Mouse (Mus musculus) neural tube, embryonic 11.5 days (tissue): ENCODE measurements around the gene Hist1h3a. TPM values are rescaled to one million over a fixed set of nuclear protein-coding genes. Genes with fewer than 3 reads are reported as not detected.
"Not testable (repeated sequence)": the region's sequence is repeated elsewhere in the genome, so short reads cannot be mapped to it uniquely, and the experiment has no call there.

Source experiments
- ATAC-seq: fragments of 200-750 bp; cut with Nextera tagmentation; 2 replicates; pipeline ENCODE4 v1.8.0; 2017; ENCODE audit warnings: moderate number of reproducible peaks, mild to moderate bottlenecking, moderate TSS enrichment, moderate library complexity; ENCODE audit not compliant: insufficient read depth, low FRiP score, low TSS enrichment
- DNase-seq: peaks from one replicate; pipeline ENCODE4 v3.0.0-alpha.2; 2015; ENCODE audit warnings: low spot score
- H3K27ac ChIP-seq: fragments of 300-500 bp; sonication (generic); 2 replicates; pipeline ENCODE4 v1.5.1; 2014; ENCODE audit warnings: low read depth, mild to moderate bottlenecking, low read length
- H3K27me3 ChIP-seq: fragments of 300-500 bp; sonication (generic); 2 replicates; pipeline ENCODE4 v1.6.1; 2014; ENCODE audit warnings: mild to moderate bottlenecking, low read length, mixed read lengths; ENCODE audit not compliant: control insufficient read depth, insufficient read depth
- H3K36me3 ChIP-seq: fragments of 300-500 bp; sonication (generic); 2 replicates; pipeline ENCODE4 v1.6.1; 2014; ENCODE audit warnings: mild to moderate bottlenecking, low read length, moderate library complexity, mixed read lengths; ENCODE audit not compliant: control insufficient read depth, insufficient read depth
- H3K4me1 ChIP-seq: fragments of 300-500 bp; sonication (generic); 2 replicates; pipeline ENCODE4 v1.6.1; 2014; ENCODE audit warnings: low read length, mixed read lengths; ENCODE audit not compliant: control insufficient read depth, insufficient read depth
- H3K4me2 ChIP-seq: fragments of 300-500 bp; sonication (generic); 2 replicates; pipeline ENCODE4 v1.6.1; 2014; ENCODE audit warnings: low read depth, mild to moderate bottlenecking, moderate library complexity
- H3K4me3 ChIP-seq: fragments of 300-500 bp; sonication (generic); 2 replicates; pipeline ENCODE4 v1.5.1; 2014; ENCODE audit warnings: low read depth, low read length
- H3K9ac ChIP-seq: fragments of 300-500 bp; sonication (generic); 2 replicates; pipeline ENCODE4 v1.6.1; 2014; ENCODE audit warnings: mild to moderate bottlenecking, low read length
- H3K9me3 ChIP-seq: fragments of 300-500 bp; sonication (generic); 2 replicates; pipeline ENCODE4 v1.6.1; 2016; ENCODE audit warnings: low read length; ENCODE audit not compliant: control insufficient read depth
- WGBS: fragments of 180-500 bp; shearing (Covaris S2); extraction: QIAGEN DNeasy Blood & Tissue Kit; methylation state at CpG from one replicate; pipeline ENCODE4 v1.1.7; 2014; 5-methylcytosine and 5-hydroxymethylcytosine counted together
- polyA plus RNA-seq: library from polyadenylated mRNA; unstranded; fragments of >200 nt; fragmentation: Nextera tagmentation; extraction: Ambion mirVana; gene quantifications from 2 replicates; pipeline ENCODE4 v1.2.1, GENCODE M21; 2014

Hist1h3a gene
- polyA plus RNA-seq, 1 experiment from 2014 or later: 2.3 TPM

DNA sequence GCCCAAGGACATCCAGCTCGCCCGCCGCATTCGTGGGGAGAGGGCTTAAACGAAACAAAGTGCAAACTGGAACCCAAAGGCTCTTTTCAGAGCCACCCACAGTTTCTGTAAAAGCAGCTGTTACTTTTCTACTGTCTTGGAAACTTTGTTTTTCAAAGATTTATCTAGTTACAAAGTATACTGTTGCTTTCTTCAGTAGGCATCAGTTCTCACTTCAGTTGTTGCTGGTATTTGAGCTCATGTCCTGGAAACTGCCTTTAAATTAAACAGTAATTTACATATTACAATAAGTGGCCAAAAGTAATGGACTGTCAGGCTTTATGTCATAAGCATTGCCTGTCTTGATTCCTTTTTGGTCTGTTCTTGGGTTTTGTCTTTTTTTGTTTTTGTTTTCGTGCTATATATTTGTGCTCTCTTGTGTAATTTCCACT, 9.4 kb downstream of the Hist1h3a start:
- H3K9ac ChIP-seq: peak overlapping the region; percentile 65
- no peaks in the 10 kb centered on the region for H3K36me3 ChIP-seq
- peak overlapping the region; percentile 73 for H3K27ac ChIP-seq
- no peaks in the 10 kb centered on the region for H3K27me3 ChIP-seq
- ATAC-seq (no peak), DNase-seq (no peak)
- peaks cover 9% of the 10 kb centered on the region; the same call in 1 of the 2 replicates for H3K4me1 ChIP-seq
- H3K4me3 ChIP-seq: peak overlapping the region; percentile 34
- H3K4me2 ChIP-seq: peak overlapping the region; percentile 50
- H3K9me3 ChIP-seq: no peaks in the 10 kb centered on the region
- WGBS: 3% methylated on average over 6 of the region's 6 CpGs

DNA sequence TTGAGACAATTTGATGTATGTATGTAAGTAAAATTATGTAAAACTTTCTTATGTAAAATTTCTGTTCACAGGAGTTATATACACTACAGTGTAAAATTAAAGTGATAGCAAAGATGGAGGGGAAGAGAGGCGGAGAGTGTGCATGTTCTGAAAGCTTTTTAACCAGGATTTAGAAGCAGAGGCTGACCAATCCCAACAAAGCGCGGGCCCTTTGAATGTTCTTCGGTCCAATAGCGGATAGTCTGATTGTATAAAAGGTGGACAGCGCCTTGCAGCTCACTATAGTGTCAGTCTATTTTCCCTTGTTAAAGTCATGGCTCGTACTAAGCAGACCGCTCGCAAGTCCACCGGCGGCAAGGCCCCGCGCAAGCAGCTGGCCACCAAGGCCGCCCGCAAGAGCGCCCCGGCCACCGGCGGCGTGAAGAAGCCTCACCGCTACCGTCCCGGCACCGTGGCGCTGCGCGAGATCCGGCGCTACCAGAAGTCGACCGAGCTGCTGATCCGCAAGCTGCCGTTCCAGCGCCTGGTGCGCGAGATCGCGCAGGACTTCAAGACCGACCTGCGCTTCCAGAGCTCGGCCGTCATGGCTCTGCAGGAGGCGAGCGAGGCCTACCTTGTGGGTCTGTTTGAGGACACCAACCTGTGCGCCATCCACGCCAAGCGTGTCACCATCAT, 10.0 kb downstream of the Hist1h3a start, which contains the start of gene Hist1h3b:
Hist1h3b (plus strand) TSS at position 201 of the 675 bp plus-strand sequence.
- under 1% methylated on average over 15 of the region's 47 CpGs for WGBS
- peak; percentile 93 for DNase-seq
- peak; percentile 87 for ATAC-seq
- peak within 1 kb of the TSS; percentile 36 for H3K4me3 ChIP-seq
- H3K36me3 ChIP-seq, H3K9me3 ChIP-seq, H3K27me3 ChIP-seq, H3K4me1 ChIP-seq: not testable (repeated sequence)
- peak within 1 kb of the TSS; percentile 65 for H3K9ac ChIP-seq
- H3K27ac ChIP-seq: peak within 1 kb of the TSS; percentile 85
- H3K4me2 ChIP-seq: peak within 1 kb of the TSS; percentile 50

DNA sequence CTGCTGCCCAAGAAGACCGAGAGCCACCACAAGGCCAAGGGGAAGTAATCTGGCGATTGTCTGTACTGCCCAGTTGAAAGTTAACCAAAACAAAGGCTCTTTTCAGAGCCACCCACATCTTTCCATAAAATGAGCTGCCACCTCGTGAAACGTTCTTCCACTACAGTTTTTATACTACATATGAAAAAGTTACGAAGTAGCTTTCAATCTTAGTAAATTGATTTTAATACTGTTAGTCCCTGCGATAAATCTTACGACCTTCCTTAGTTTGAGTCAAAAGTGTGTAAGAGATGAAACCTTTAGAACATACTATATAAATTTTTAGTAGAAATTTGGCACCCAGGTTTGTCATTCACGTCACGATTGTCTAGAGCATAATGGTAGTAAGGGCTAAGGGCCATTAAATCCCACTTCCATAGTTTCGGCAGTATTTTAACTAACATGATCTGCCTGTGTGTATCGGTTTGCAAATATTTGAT, 10.7 kb downstream of the Hist1h3a start:
- ATAC-seq (0 out of 2 replicates have a peak, but pooled peaks have one; percentile 8), DNase-seq (no peak)
- Histone ChIP-seq H3K4me3 (peak overlapping the region; percentile 36), H3K9ac (peak overlapping the region; percentile 46), H3K36me3 (no peaks in the 10 kb centered on the region), H3K27ac (peak overlapping the region; percentile 85), H3K4me2 (peak overlapping the region; percentile 40), H3K27me3 (no peaks in the 10 kb centered on the region), H3K4me1 (peaks cover 8% of the 10 kb centered on the region; the same call in 1 of the 2 replicates), H3K9me3 (no peaks in the 10 kb centered on the region)
- 1% methylated on average over 11 of the region's 11 CpGs for WGBS

DNA sequence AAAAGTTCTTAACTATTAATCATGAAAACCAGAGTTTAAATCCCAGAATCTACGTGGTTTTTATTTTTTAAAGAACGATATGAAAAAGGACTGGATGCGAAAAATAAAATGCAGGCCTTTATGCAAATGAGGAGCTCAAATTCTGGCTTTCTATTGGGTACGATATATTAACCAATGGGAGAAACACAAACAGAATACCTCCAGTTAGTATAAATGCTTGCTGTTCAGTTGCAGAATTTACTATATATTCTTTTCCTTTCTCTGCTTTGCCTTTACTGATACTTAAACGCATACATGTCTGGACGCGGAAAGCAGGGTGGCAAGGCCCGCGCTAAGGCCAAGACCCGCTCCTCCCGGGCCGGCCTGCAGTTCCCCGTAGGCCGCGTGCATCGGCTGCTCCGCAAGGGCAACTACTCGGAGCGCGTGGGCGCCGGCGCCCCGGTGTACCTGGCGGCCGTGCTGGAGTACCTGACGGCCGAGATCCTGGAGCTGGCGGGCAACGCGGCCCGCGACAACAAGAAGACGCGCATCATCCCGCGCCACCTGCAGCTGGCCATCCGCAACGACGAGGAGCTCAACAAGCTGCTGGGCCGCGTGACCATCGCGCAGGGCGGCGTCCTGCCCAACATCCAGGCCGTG, 11.2 kb downstream of the Hist1h3a start, which contains the start of gene Hist1h2ab:
Hist1h2ab (plus strand) TSS at position 288 of the 639 bp plus-strand sequence.
- peak within 1 kb of the TSS; percentile 36 for H3K4me3 ChIP-seq
- peak; percentile 35 for ATAC-seq
- not testable (repeated sequence) for H3K27me3 ChIP-seq, H3K36me3 ChIP-seq, H3K9me3 ChIP-seq, H3K4me1 ChIP-seq
- peak; percentile 82 for DNase-seq
- peak within 1 kb of the TSS; percentile 40 for H3K4me2 ChIP-seq
- peak within 1 kb of the TSS; percentile 85 for H3K27ac ChIP-seq
- WGBS: under 1% methylated on average over 25 of the region's 47 CpGs
- H3K9ac ChIP-seq: peak within 1 kb of the TSS; percentile 46

DNA sequence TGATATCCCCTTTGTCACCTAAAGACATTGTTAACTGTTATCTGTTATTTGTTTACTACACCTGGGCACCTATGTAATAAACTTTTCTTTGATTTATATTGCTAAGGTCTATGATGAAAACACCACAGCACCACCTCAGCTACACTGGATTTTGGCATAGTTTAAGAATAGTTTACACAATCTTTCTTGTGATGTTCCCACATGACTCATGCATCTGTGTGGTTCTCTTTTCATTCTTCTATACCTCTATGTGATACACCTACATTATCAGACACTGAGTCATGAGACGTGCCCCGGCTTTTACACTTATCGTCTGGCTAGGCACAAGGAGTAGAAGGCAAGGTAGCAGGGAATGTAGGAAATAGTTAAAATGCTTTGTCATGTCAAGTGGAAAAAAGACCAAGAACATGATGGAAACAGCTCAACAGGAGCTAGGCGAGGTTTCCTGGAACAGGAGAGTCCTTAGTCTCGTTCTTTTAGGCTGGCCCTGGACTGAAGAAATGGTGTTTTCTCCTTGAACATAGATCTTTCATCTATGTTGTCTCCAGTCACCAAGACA, 12.5 kb downstream of the Hist1h3a start:
- Histone ChIP-seq H3K36me3 (no peaks in the 10 kb centered on the region), H3K4me1 (peaks cover 8% of the 10 kb centered on the region; the same call in 1 of the 2 replicates), H3K4me2 (no peak overlapping the region), H3K9ac (no peak overlapping the region), H3K27ac (peak overlapping the region; percentile 42; the same call in 1 of the 2 replicates), H3K27me3 (no peaks in the 10 kb centered on the region), H3K4me3 (no peak overlapping the region), H3K9me3 (no peaks in the 10 kb centered on the region)
- DNase-seq (no peak), ATAC-seq (no peak)
- WGBS: 92% methylated on average over 5 of the region's 5 CpGs

DNA sequence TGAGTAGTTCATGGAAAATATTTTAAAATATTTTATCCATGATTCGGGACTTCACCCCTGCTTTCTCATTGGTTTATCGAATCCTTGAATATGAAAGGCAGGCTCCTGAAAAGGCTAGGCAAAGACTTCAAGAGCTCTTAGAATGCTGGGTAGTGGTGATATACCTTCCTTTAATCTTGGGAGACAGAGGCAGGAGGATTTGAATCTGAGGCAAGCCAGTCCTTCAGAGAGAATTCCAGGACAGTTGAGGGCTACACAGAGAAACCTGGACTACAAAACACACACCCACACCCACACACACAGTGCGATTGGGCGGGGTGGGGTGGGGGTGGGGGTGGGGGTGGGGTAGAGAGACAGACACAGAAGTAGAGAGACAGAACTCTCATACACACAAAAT, 14.3 kb downstream of the Hist1h3a start:
- H3K9ac ChIP-seq: peak overlapping the region; percentile 40
- 7% methylated on average over 4 of the region's 4 CpGs for WGBS
- no peaks in the 10 kb centered on the region for H3K27me3 ChIP-seq
- DNase-seq (peak; percentile 31), ATAC-seq (no peak)
- H3K36me3 ChIP-seq: no peaks in the 10 kb centered on the region
- H3K27ac ChIP-seq: peak overlapping the region; percentile 98
- H3K9me3 ChIP-seq: no peaks in the 10 kb centered on the region
- H3K4me2 ChIP-seq: peak overlapping the region; percentile 58
- H3K4me1 ChIP-seq: peaks cover 13% of the 10 kb centered on the region; the same call in 1 of the 2 replicates
- H3K4me3 ChIP-seq: no peak overlapping the region

DNA sequence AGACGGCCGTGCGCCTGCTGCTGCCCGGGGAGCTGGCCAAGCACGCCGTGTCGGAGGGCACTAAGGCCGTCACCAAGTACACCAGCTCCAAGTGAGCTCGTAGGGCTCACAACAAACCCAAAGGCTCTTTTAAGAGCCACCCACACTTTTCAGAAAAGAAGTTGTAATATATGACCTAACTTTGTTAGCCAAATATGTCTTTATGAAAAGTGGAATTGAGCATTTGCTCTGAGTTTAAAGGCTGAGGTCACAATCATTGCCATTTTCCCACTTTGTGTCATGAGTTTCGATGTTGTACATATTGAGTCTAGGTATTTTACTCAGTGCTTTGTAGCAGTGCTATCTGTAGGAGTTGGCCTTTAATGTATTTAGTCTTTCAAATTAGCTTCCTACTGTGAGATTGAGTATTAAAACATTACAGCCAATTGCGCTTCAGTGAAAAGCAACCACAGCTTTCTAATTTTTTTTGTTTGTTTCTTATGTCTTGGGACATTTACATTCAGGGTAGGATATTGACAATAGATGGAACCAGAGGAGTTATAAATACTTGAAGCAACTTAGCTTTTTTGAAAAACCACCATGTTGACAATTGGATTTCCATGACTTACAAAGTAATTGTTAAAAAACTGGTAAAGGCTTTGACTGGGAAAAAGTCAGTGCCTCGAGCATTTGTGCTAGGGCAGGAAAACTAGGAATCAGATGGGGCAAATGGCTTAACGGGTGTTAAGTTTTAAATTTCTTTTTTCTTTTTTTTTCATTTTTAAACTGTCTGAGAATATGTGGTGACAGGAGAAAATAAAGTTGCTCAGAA, 14.9 kb downstream of the Hist1h3a start:
- peaks cover 13% of the 10 kb centered on the region; the same call in 1 of the 2 replicates for H3K4me1 ChIP-seq
- peak overlapping the region; percentile 98 for H3K27ac ChIP-seq
- H3K9ac ChIP-seq: peak overlapping the region; percentile 63
- no peaks in the 10 kb centered on the region for H3K9me3 ChIP-seq
- H3K36me3 ChIP-seq: no peaks in the 10 kb centered on the region
- peak overlapping the region; percentile 36 for H3K4me3 ChIP-seq
- no peaks in the 10 kb centered on the region for H3K27me3 ChIP-seq
- peak overlapping the region; percentile 58 for H3K4me2 ChIP-seq
- DNase-seq (peak; percentile 36), ATAC-seq (peak; percentile 7; the same call in 1 of the 2 replicates)
- WGBS: 3% methylated on average over 10 of the region's 13 CpGs
